ENCODE assay signal across 25 mouse cellular contexts in genomic region chr7:96017112-96017884, GRCm38 (mm10).
DNase-seq lines count a peak whose midpoint lies in the region; ATAC-seq and TF ChIP-seq lines count a peak whose summit lies in the region.
"Had no signal": no experiment of that assay in that cellular context is flagged by ENCODE, and none has a peak within 500 bp of the region (broad histone marks: within the 10 kb centered on the region; RNA-seq: fewer than 3 reads in every experiment).

No protein-coding gene starts in this region.

- no peak overlapping the region for H3K27ac ChIP-seq in lung, embryonic 14.5 days (ENCODE audit: low read depth)
- no peak overlapping the region for H3K27ac ChIP-seq in lung, embryonic 16.5 days (ENCODE audit: low read length)
- no peak overlapping the region for H3K27ac ChIP-seq in lung, postnatal 0 days (ENCODE audit: low read length)
- peak overlapping the region; percentile 49; the same call in 1 of the 2 replicates for H3K27ac ChIP-seq in stomach, embryonic 14.5 days (ENCODE audit: low read length)
- H3K27ac ChIP-seq in stomach, postnatal 0 days (replicated peaks), result no peak overlapping the region
- H3K27ac ChIP-seq: embryonic facial prominence, embryonic 10.5 days; embryonic facial prominence, embryonic 12.5 days; forebrain, embryonic 13.5 days had no signal

- no peak overlapping the region for H3K9ac ChIP-seq in lung, embryonic 14.5 days
- no peak overlapping the region for H3K9ac ChIP-seq in lung, embryonic 16.5 days (ENCODE audit: low read length)
- no peak overlapping the region for H3K9ac ChIP-seq in lung, postnatal 0 days (replicated peaks; ENCODE audit: low read depth)
- H3K9ac ChIP-seq in stomach, embryonic 14.5 days (replicated peaks; ENCODE audit: low read depth, low read length), result no peak overlapping the region
- no peak overlapping the region for H3K9ac ChIP-seq in stomach, postnatal 0 days (ENCODE audit: low read length)
- H3K9ac ChIP-seq: embryonic facial prominence, embryonic 12.5 days; forebrain, embryonic 13.5 days had no signal

- H3K27me3 ChIP-seq in lung, embryonic 14.5 days (ENCODE audit: insufficient read depth, low read length), result no peaks in the 10 kb centered on the region
- no peaks in the 10 kb centered on the region for H3K27me3 ChIP-seq in lung, embryonic 16.5 days (ENCODE audit: control insufficient read depth, insufficient read depth, low read depth, low read length)
- no peaks in the 10 kb centered on the region for H3K27me3 ChIP-seq in lung, postnatal 0 days (replicated peaks; ENCODE audit: insufficient read depth, low read length)
- H3K27me3 ChIP-seq in stomach, embryonic 14.5 days (ENCODE audit: control insufficient read depth, insufficient read depth, low read length), result no peaks in the 10 kb centered on the region
- H3K27me3 ChIP-seq in stomach, postnatal 0 days (ENCODE audit: control insufficient read depth, insufficient read depth, low read length), result no peaks in the 10 kb centered on the region
- H3K27me3 ChIP-seq: CH12.LX; embryonic facial prominence, embryonic 12.5 days; forebrain, embryonic 13.5 days; Patski had no signal

- TF ChIP-seq EP300 in lung, postnatal 0 days (IDR thresholded peaks at IDR 0.05), result no peak
- no peak for TF ChIP-seq EP300 in stomach, postnatal 0 days (optimal IDR thresholded peaks at IDR 0.05)

- H3K36me3 ChIP-seq in lung, embryonic 14.5 days (ENCODE audit: insufficient read depth), result no peaks in the 10 kb centered on the region
- H3K36me3 ChIP-seq in lung, embryonic 16.5 days (ENCODE audit: control insufficient read depth, insufficient read depth, low read length), result no peaks in the 10 kb centered on the region
- no peaks in the 10 kb centered on the region for H3K36me3 ChIP-seq in lung, postnatal 0 days (ENCODE audit: insufficient read depth, low read length)
- no peaks in the 10 kb centered on the region for H3K36me3 ChIP-seq in stomach, embryonic 14.5 days (ENCODE audit: control insufficient read depth, insufficient read depth, low read length)
- H3K36me3 ChIP-seq in stomach, postnatal 0 days (ENCODE audit: control insufficient read depth, insufficient read depth, low read length), result no peaks in the 10 kb centered on the region
- H3K36me3 ChIP-seq: embryonic facial prominence, embryonic 10.5 days; embryonic facial prominence, embryonic 12.5 days; G1E had no signal

- TF ChIP-seq POLR2A in lung, adult 2 months (IDR thresholded peaks at IDR 0.05; ENCODE audit: borderline replicate concordance, extremely low read depth, low read depth, low read length), result no peak

- DNase-seq in lung, embryonic 14.5 days, result peak; percentile 73
- DNase-seq in lung, adult 2 months, result no peak
- DNase-seq in lung, postnatal 25 days (ENCODE audit: low spot score), result no peak
- DNase-seq in lung, postnatal 14 days, result peak; percentile 1
- DNase-seq in lung, postnatal 0 days (ENCODE audit: low spot score), result no peak
- no peak for DNase-seq in stomach, postnatal 0 days (ENCODE audit: low spot score)
- DNase-seq: adrenal gland, adult 8-10 months; adrenal gland, postnatal 14 days; adrenal gland, postnatal 36 days; B cell, adult 2 months; cerebellum, adult 11-12 months; cerebellum, adult 2 months; cerebellum, adult 9-10 months; cerebellum, postnatal 10 days; cerebellum, postnatal 25 days had no signal

- no peak overlapping the region for H3K4me3 ChIP-seq in lung, embryonic 14.5 days (ENCODE audit: low read depth, low read length)
- no peak overlapping the region for H3K4me3 ChIP-seq in lung, adult 2 months (replicated peaks; ENCODE audit: extremely low read depth, low read depth, low read length)
- H3K4me3 ChIP-seq in lung, embryonic 16.5 days (ENCODE audit: low read length), result no peak overlapping the region
- H3K4me3 ChIP-seq in lung, postnatal 0 days (ENCODE audit: low read depth, low read length), result no peak overlapping the region
- H3K4me3 ChIP-seq in stomach, embryonic 14.5 days (ENCODE audit: low read depth, low read length), result no peak overlapping the region
- H3K4me3 ChIP-seq in stomach, postnatal 0 days (ENCODE audit: low read depth, low read length), result no peak overlapping the region
- H3K4me3 ChIP-seq: embryonic facial prominence, embryonic 10.5 days; embryonic facial prominence, embryonic 12.5 days; forebrain, embryonic 13.5 days had no signal

- no peak for TF ChIP-seq CTCF in lung, embryonic 14.5 days (IDR thresholded peaks at IDR 0.05; ENCODE audit: low read depth)
- TF ChIP-seq CTCF in lung, adult 2 months (IDR thresholded peaks at IDR 0.05; ENCODE audit: insufficient read depth, low read length), result no peak
- no peak for TF ChIP-seq CTCF in lung, postnatal 0 days (IDR thresholded peaks at IDR 0.05)
- no peak for TF ChIP-seq CTCF in stomach, postnatal 0 days (IDR thresholded peaks at IDR 0.05; ENCODE audit: low read depth)

- no peaks in the 10 kb centered on the region for H3K4me1 ChIP-seq in lung, embryonic 14.5 days (ENCODE audit: insufficient read depth)
- no peaks in the 10 kb centered on the region for H3K4me1 ChIP-seq in lung, adult 2 months (ENCODE audit: control insufficient read depth, insufficient read depth, low read length)
- no peaks in the 10 kb centered on the region for H3K4me1 ChIP-seq in lung, embryonic 16.5 days (replicated peaks; ENCODE audit: control insufficient read depth, insufficient read depth, low read length)
- H3K4me1 ChIP-seq in lung, postnatal 0 days (ENCODE audit: insufficient read depth, low read depth, low read length), result no peaks in the 10 kb centered on the region
- H3K4me1 ChIP-seq in stomach, embryonic 14.5 days (ENCODE audit: control insufficient read depth, insufficient read depth, low read length), result 0 out of 2 replicates have a peak, but pooled peaks cover 4% of the 10 kb centered on the region
- 0 out of 2 replicates have a peak, but pooled peaks cover 2% of the 10 kb centered on the region for H3K4me1 ChIP-seq in stomach, postnatal 0 days (replicated peaks; ENCODE audit: control insufficient read depth, insufficient read depth)
- H3K4me1 ChIP-seq: embryonic facial prominence, embryonic 10.5 days; embryonic facial prominence, embryonic 12.5 days; forebrain, embryonic 13.5 days had no signal

- H3K9me3 ChIP-seq in lung, embryonic 14.5 days (ENCODE audit: low read depth, low read length), result no peaks in the 10 kb centered on the region
- no peaks in the 10 kb centered on the region for H3K9me3 ChIP-seq in lung, embryonic 16.5 days (ENCODE audit: control insufficient read depth, low read length)
- H3K9me3 ChIP-seq in lung, postnatal 0 days (ENCODE audit: low read length), result no peaks in the 10 kb centered on the region
- no peaks in the 10 kb centered on the region for H3K9me3 ChIP-seq in stomach, embryonic 14.5 days (ENCODE audit: control insufficient read depth, low read depth, low read length)
- H3K9me3 ChIP-seq in stomach, postnatal 0 days (ENCODE audit: control insufficient read depth, low read length), result no peaks in the 10 kb centered on the region
- H3K9me3 ChIP-seq: embryonic facial prominence, embryonic 10.5 days; embryonic facial prominence, embryonic 12.5 days; forebrain, embryonic 13.5 days had no signal

- H3K4me2 ChIP-seq in lung, embryonic 14.5 days, result no peak overlapping the region
- H3K4me2 ChIP-seq in lung, embryonic 16.5 days (ENCODE audit: low read depth, low read length), result no peak overlapping the region
- H3K4me2 ChIP-seq in lung, postnatal 0 days (replicated peaks; ENCODE audit: low read depth, low read length), result no peak overlapping the region
- no peak overlapping the region for H3K4me2 ChIP-seq in stomach, embryonic 14.5 days (replicated peaks; ENCODE audit: low read depth, low read length)
- no peak overlapping the region for H3K4me2 ChIP-seq in stomach, postnatal 0 days (replicated peaks; ENCODE audit: low read depth)
- H3K4me2 ChIP-seq: embryonic facial prominence, embryonic 12.5 days; forebrain, embryonic 13.5 days had no signal

- peak; percentile 88 for ATAC-seq in lung, embryonic 14.5 days (ENCODE audit: insufficient read depth)
- ATAC-seq in lung, embryonic 16.5 days (ENCODE audit: low read depth), result peak; percentile 86
- no peak for ATAC-seq in lung, postnatal 0 days
- ATAC-seq in stomach, embryonic 14.5 days (ENCODE audit: insufficient number of reproducible peaks, insufficient read depth, low FRiP score, low read depth), result peak; percentile 28; the same call in 1 of the 2 replicates
- ATAC-seq in stomach, postnatal 0 days (ENCODE audit: low FRiP score, low TSS enrichment), result no peak
- ATAC-seq: activated CD4-positive, CD25-positive, alpha-beta regulatory T cell, adult 4 months; CD4-positive, CD25-positive, alpha-beta regulatory T cell, adult 4 months; forebrain, embryonic 13.5 days; Patski had no signal

- 33% methylated on average over 6 of the region's 6 CpGs for WGBS in lung, embryonic 14.5 days
- 59% methylated on average over 6 of the region's 6 CpGs for WGBS in lung, adult 2 months
- 36% methylated on average over 6 of the region's 6 CpGs for WGBS in lung, embryonic 16.5 days
- WGBS in lung, postnatal 0 days, result 50% methylated on average over 6 of the region's 6 CpGs
- 62% methylated on average over 6 of the region's 6 CpGs for WGBS in stomach, embryonic 14.5 days
- 54% methylated on average over 6 of the region's 6 CpGs for WGBS in stomach, postnatal 0 days

Comparison
In these comparisons a context has a peak if more than half of its experiments do, and no peak if none do; other contexts are left out.
1. ATAC-seq: peak in lung, embryonic 14.5 days (single experiment), lung, embryonic 16.5 days (single experiment) and stomach, embryonic 14.5 days (single experiment); none in lung, postnatal 0 days (single experiment) and stomach, postnatal 0 days (single experiment).
2. DNase-seq: peak in lung, embryonic 14.5 days (single experiment) and lung, postnatal 14 days (single experiment); none in lung, adult 2 months (single experiment), lung, postnatal 25 days (single experiment), lung, postnatal 0 days (single experiment) and stomach, postnatal 0 days (single experiment).